Mouse (Mus musculus): ENCODE measurements around the gene Bbs9. TPM values are rescaled to one million over a fixed set of nuclear protein-coding genes. Genes with fewer than 3 reads are reported as not detected.

Bbs9 gene
- total RNA-seq, 1 experiment, result 10.3 TPM

DNA sequence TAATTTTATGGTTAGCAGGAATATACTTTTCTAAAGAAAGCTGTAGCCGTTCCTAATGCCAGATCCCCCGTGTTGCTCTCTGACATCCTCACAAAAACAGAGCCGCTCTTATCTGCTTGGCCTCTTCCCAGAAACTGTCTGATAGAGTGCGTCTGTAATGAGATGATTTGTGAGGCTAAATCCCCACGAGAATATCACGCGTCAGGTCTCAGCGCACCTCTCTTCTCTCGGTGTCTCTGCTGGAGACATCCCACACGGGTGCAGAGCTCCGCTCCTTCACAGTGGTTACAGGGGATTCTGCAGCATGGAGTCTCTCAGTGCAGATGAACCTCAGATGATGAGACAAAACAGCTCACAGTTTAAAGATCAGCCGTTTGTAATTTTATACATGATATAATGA is 204.5 kb downstream of the Bbs9 start:
- Histone ChIP-seq H3K4me1 (ENCODE audit: control insufficient read depth in 2 of 2, insufficient read depth in 2 of 2, low read length in 2 of 2, poor library complexity in 1 of 2) (no peaks in the 10 kb centered on the region), H3K4me3 (ENCODE audit: insufficient read depth in 1 of 2, low read depth in 1 of 2, low read length in 2 of 2, poor library complexity in 1 of 2, severe bottlenecking in 1 of 2) (no peak overlapping the region), H3K9me3 (ENCODE audit: control insufficient read depth, insufficient read depth, low read depth, low read length) (no peaks in the 10 kb centered on the region), H3K36me3 (ENCODE audit: control insufficient read depth, insufficient read depth, low read length, poor library complexity, severe bottlenecking) (no peaks in the 10 kb centered on the region), H3K9ac (ENCODE audit: insufficient read depth, low read depth, low read length, poor library complexity, severe bottlenecking) (no peak overlapping the region), H3K27ac (ENCODE audit: insufficient read depth, low read depth, low read length, poor library complexity, severe bottlenecking) (no peak overlapping the region)
- in situ Hi-C loops (cut with MboI; ENCODE audit: low sequenced_read_pairs in 2 of 2, unreplicated experiment in 2 of 2), result no loop called here
- TF ChIP-seq ZC3H11A (IDR thresholded peaks at IDR 0.05; ENCODE audit: borderline replicate concordance, low read depth, low read length) (no peak), ZNF384 (IDR thresholded peaks at IDR 0.05; ENCODE audit: low read depth, low read length) (no peak)
- no peak for DNase-seq (ENCODE audit: low read depth, low spot score)

DNA sequence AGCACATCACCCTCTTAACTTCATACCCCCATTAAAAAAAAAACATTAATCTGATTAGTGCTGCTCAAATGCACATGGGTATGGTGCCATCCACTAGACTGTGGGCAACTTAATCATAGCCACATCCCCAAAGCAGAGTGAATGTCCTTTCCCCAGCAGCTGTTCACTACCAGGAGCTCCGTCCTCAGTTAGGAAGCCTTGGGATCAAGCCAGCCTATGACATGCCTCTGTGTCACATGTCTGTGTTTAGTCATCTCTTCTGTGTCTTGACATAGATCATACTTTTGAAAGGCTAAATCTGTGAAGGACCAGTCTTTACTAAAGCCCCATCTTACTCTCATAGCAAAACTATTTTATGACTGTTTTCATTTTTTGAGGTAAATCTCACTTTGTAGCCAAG is 205.0 kb downstream of the Bbs9 start:
- Histone ChIP-seq H3K9ac (ENCODE audit: insufficient read depth, low read depth, low read length, poor library complexity, severe bottlenecking) (no peak overlapping the region), H3K36me3 (ENCODE audit: control insufficient read depth, insufficient read depth, low read length, poor library complexity, severe bottlenecking) (no peaks in the 10 kb centered on the region), H3K4me3 (ENCODE audit: insufficient read depth in 1 of 2, low read depth in 1 of 2, low read length in 2 of 2, poor library complexity in 1 of 2, severe bottlenecking in 1 of 2) (no peak overlapping the region), H3K4me1 (ENCODE audit: control insufficient read depth in 2 of 2, insufficient read depth in 2 of 2, low read length in 2 of 2, poor library complexity in 1 of 2) (no peaks in the 10 kb centered on the region), H3K9me3 (ENCODE audit: control insufficient read depth, insufficient read depth, low read depth, low read length) (no peaks in the 10 kb centered on the region), H3K27ac (ENCODE audit: insufficient read depth, low read depth, low read length, poor library complexity, severe bottlenecking) (no peak overlapping the region)
- TF ChIP-seq ZNF384 (IDR thresholded peaks at IDR 0.05; ENCODE audit: low read depth, low read length) (no peak), ZC3H11A (IDR thresholded peaks at IDR 0.05; ENCODE audit: borderline replicate concordance, low read depth, low read length) (no peak), CHD2 (IDR thresholded peaks at IDR 0.05; ENCODE audit: low read depth, low read length) (no peak), MAFK (IDR thresholded peaks at IDR 0.05; ENCODE audit: insufficient read depth, low read depth, low read length) (no peak), HCFC1 (IDR thresholded peaks at IDR 0.05; ENCODE audit: borderline replicate concordance, insufficient read depth, low read length) (no peak)
- DNase-seq (ENCODE audit: low read depth, low spot score), result no peak
- in situ Hi-C loops (cut with MboI; ENCODE audit: low sequenced_read_pairs in 2 of 2, unreplicated experiment in 2 of 2), result no loop called here

DNA sequence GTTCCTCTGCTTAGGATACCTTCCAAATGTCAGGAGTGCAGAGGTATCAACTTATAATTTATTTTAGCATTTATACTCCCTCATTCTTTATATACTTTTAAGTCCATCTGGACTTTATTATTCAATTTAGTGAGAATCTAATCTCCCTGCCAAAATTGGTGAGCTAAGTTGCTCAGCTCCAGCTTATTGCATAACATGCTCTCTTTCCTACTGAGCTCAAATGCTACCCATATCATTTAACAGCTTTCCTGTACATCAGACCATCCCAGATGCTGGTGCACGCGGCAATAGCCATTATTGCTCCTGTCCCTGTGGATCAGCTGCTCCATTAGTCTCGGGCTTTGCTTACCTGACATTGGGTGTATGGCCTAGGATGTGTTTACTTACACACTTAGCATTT is 208.3 kb downstream of the Bbs9 start:
- DNase-seq (ENCODE audit: low read depth, low spot score), result no peak
- no peak for TF ChIP-seq CHD2 (IDR thresholded peaks at IDR 0.05; ENCODE audit: low read depth, low read length)
- TF ChIP-seq MAFK (IDR thresholded peaks at IDR 0.05; ENCODE audit: insufficient read depth, low read depth, low read length), result no peak
- no peak for TF ChIP-seq ZC3H11A (IDR thresholded peaks at IDR 0.05; ENCODE audit: borderline replicate concordance, low read depth, low read length)
- no peak for TF ChIP-seq HCFC1 (IDR thresholded peaks at IDR 0.05; ENCODE audit: borderline replicate concordance, insufficient read depth, low read length)
- TF ChIP-seq ZNF384 (IDR thresholded peaks at IDR 0.05; ENCODE audit: low read depth, low read length), result no peak

DNA sequence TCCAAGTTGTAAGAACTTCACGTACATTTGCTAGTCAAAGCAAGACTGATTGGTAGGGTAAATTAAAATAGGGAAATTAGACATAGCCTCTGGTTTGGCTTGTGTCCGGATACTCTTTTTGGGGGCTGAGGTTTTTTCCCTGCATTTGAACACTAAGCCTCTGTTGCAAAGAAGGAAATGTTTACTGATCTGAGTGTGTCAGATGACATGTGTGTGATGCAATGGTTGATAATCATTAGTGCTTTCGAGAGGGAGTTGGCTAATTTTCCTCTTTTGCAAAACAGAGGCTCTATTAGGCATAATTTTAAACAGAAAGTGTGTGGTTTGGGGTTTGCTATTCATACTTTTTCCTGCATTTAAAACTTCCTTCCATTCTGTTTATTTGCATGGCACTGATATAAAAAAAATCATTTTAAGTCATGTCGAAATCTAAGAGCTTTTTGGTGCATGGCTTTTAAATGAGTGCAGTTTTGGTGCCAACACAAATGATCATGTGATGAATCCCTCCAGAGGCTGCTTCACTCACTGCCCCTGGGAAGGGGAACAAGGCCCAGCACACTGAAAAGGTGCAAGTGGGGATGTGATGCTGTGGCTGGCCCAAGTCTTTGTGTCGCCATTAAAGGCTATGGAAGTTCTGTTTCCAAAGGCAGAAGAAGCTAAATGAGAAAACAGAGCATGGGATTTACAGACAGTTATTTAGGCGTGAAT is 211.4 kb downstream of the Bbs9 start:
- DNase-seq (ENCODE audit: low read depth, low spot score), result no peak
- Histone ChIP-seq H3K36me3 (ENCODE audit: control insufficient read depth, insufficient read depth, low read length, poor library complexity, severe bottlenecking) (no peaks in the 10 kb centered on the region), H3K4me3 (ENCODE audit: insufficient read depth in 1 of 2, low read depth in 1 of 2, low read length in 2 of 2, poor library complexity in 1 of 2, severe bottlenecking in 1 of 2) (no peak overlapping the region), H3K27ac (ENCODE audit: insufficient read depth, low read depth, low read length, poor library complexity, severe bottlenecking) (no peak overlapping the region), H3K9ac (ENCODE audit: insufficient read depth, low read depth, low read length, poor library complexity, severe bottlenecking) (no peak overlapping the region), H3K4me1 (ENCODE audit: control insufficient read depth in 2 of 2, insufficient read depth in 2 of 2, low read length in 2 of 2, poor library complexity in 1 of 2) (no peaks in the 10 kb centered on the region), H3K9me3 (ENCODE audit: control insufficient read depth, insufficient read depth, low read depth, low read length) (no peaks in the 10 kb centered on the region)
- TF ChIP-seq HCFC1 (IDR thresholded peaks at IDR 0.05; ENCODE audit: borderline replicate concordance, insufficient read depth, low read length) (no peak), ZC3H11A (IDR thresholded peaks at IDR 0.05; ENCODE audit: borderline replicate concordance, low read depth, low read length) (no peak), CHD2 (IDR thresholded peaks at IDR 0.05; ENCODE audit: low read depth, low read length) (no peak), MAFK (IDR thresholded peaks at IDR 0.05; ENCODE audit: insufficient read depth, low read depth, low read length) (no peak), ZNF384 (IDR thresholded peaks at IDR 0.05; ENCODE audit: low read depth, low read length) (no peak)
- in situ Hi-C loops (cut with MboI; ENCODE audit: low sequenced_read_pairs in 2 of 2, unreplicated experiment in 2 of 2), result no loop called here

More for the DNA sequence above, 208.3 kb downstream of the Bbs9 start:
- H3K36me3 ChIP-seq (ENCODE audit: control insufficient read depth, insufficient read depth, low read length, poor library complexity, severe bottlenecking), result no peaks in the 10 kb centered on the region
- H3K27ac ChIP-seq (ENCODE audit: insufficient read depth, low read depth, low read length, poor library complexity, severe bottlenecking), result no peak overlapping the region
- H3K9me3 ChIP-seq (ENCODE audit: control insufficient read depth, insufficient read depth, low read depth, low read length), result no peaks in the 10 kb centered on the region
- no peaks in the 10 kb centered on the region for H3K4me1 ChIP-seq (ENCODE audit: control insufficient read depth in 2 of 2, insufficient read depth in 2 of 2, low read length in 2 of 2, poor library complexity in 1 of 2)
- no peak overlapping the region for H3K9ac ChIP-seq (ENCODE audit: insufficient read depth, low read depth, low read length, poor library complexity, severe bottlenecking)
- in situ Hi-C loops (cut with MboI; ENCODE audit: low sequenced_read_pairs in 2 of 2, unreplicated experiment in 2 of 2), result no loop called here
- H3K4me3 ChIP-seq (ENCODE audit: insufficient read depth in 1 of 2, low read depth in 1 of 2, low read length in 2 of 2, poor library complexity in 1 of 2, severe bottlenecking in 1 of 2), result no peak overlapping the region

DNA sequence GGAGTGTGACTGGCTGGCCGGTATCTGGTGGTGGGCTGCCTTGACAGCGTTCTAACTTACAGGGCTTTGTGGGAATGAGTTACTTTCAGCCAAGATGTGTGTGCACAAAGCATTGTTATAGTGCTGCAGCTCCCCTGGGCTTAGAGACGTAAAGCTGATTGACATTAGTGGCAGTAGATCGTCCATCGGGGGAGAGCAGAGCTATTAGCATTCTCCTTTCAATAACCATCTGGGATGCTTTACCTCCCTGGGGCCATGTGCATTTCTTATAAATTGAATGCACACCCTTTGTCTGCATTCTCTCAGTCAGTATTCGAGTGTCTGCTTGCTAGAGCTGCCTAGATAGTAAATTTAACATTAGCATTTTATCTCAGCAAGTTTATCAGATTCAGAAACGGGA is 214.7 kb downstream of the Bbs9 start:
- in situ Hi-C loops (cut with MboI; ENCODE audit: low sequenced_read_pairs in 2 of 2, unreplicated experiment in 2 of 2), result no loop called here
- no peak for DNase-seq (ENCODE audit: low read depth, low spot score)
- Histone ChIP-seq H3K4me1 (ENCODE audit: control insufficient read depth in 2 of 2, insufficient read depth in 2 of 2, low read length in 2 of 2, poor library complexity in 1 of 2) (no peaks in the 10 kb centered on the region), H3K36me3 (ENCODE audit: control insufficient read depth, insufficient read depth, low read length, poor library complexity, severe bottlenecking) (no peaks in the 10 kb centered on the region), H3K27ac (ENCODE audit: insufficient read depth, low read depth, low read length, poor library complexity, severe bottlenecking) (no peak overlapping the region), H3K9me3 (ENCODE audit: control insufficient read depth, insufficient read depth, low read depth, low read length) (no peaks in the 10 kb centered on the region), H3K4me3 (ENCODE audit: insufficient read depth in 1 of 2, low read depth in 1 of 2, low read length in 2 of 2, poor library complexity in 1 of 2, severe bottlenecking in 1 of 2) (no peak overlapping the region), H3K9ac (ENCODE audit: insufficient read depth, low read depth, low read length, poor library complexity, severe bottlenecking) (no peak overlapping the region)
- TF ChIP-seq MAFK (IDR thresholded peaks at IDR 0.05; ENCODE audit: insufficient read depth, low read depth, low read length), result no peak
- no peak for TF ChIP-seq CHD2 (IDR thresholded peaks at IDR 0.05; ENCODE audit: low read depth, low read length)
- TF ChIP-seq HCFC1 (IDR thresholded peaks at IDR 0.05; ENCODE audit: borderline replicate concordance, insufficient read depth, low read length), result no peak
- no peak for TF ChIP-seq ZC3H11A (IDR thresholded peaks at IDR 0.05; ENCODE audit: borderline replicate concordance, low read depth, low read length)
- no peak for TF ChIP-seq ZNF384 (IDR thresholded peaks at IDR 0.05; ENCODE audit: low read depth, low read length)

Data from ES-E14 (cell line).